Mouse (Mus musculus): ENCODE results near the gene Nmnat2. TPM values are rescaled to one million over a fixed set of nuclear protein-coding genes. Genes with fewer than 3 reads are reported as not detected.

The Nmnat2 gene
- polyA plus RNA-seq, 1 experiment from 2014 or later, result 0.58 TPM

DNA sequence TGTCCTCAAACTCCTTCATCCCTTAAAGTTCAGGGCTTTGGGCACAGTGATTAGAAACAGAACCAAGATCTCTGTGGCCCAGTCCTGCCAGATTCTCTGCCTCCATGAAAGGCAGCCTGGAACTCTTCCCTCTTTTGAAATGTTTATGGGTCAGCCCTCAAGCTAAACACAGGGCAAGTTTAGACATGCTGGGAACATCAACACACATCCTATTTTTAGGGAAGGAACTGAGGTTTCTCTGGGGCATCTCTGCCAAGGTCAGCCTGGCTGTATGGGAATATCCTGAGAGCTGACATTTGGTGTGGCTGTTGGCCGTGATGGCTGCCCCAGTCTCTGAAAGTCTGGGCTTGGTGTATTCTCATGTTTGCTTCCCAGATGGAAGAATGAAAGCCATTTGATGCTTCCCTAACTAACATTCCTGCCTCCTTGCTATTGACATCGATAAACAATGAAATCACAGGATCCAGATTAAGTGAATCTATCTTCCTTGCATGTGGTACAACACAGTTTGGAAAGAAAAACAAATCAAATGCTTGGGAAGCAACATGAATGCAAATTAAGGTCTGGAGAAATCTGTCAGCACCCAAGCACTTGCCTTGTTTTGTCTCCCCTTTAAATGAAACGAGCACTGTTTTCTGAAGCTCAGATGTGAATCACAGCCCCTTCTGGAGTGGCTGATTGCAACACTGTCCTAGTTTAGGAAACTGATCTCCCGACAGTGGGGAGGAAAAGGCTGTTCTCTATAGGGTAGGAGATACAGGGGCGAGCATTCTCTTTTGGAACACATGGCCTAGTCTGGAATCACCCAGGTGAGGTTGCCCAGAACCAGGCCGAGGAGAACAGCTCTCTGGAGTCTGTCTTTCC is 37.7 kb downstream of the Nmnat2 start:
- no peak overlapping the region for H3K27ac ChIP-seq
- 60% methylated on average over 6 of the region's 6 CpGs for WGBS
- H3K36me3 ChIP-seq (ENCODE audit: insufficient read depth, low read length), result no peaks in the 10 kb centered on the region
- H3K9ac ChIP-seq (ENCODE audit: low read depth, low read length), result no peak overlapping the region
- H3K4me2 ChIP-seq (ENCODE audit: low read length), result no peak overlapping the region
- no peaks in the 10 kb centered on the region for H3K4me1 ChIP-seq (replicated peaks; ENCODE audit: insufficient read depth, low read length)
- ATAC-seq (replicated peaks; ENCODE audit: low FRiP score, low read depth) (no peak), DNase-seq (ENCODE audit: low spot score) (no peak)
- TF ChIP-seq CTCF (IDR thresholded peaks at IDR 0.05; ENCODE audit: low read depth), result no peak
- H3K9me3 ChIP-seq (replicated peaks; ENCODE audit: low read length), result no peaks in the 10 kb centered on the region
- no peaks in the 10 kb centered on the region for H3K27me3 ChIP-seq (ENCODE audit: insufficient read depth, low read length)
- H3K4me3 ChIP-seq (replicated peaks; ENCODE audit: low read depth, low read length), result no peak overlapping the region

DNA sequence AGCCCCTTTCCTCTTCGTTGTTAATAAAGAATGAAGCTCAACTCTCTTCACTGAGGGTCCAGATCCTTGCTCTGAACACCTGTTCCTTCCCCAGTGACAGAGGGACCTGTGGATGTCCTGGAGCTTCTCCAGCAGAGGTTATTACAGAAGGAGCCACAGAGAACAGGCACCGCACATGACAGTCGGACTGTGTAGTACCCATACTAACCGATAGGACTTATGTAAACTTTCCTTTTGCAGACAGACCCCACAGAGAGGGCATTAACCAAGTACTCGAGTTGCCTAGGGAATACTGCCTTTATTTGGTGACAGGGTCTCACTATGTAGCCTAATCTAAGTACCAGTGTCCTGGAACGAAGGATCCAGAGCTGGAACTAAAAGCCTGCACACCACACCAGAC is 39.0 kb downstream of the Nmnat2 start:
- Histone ChIP-seq H3K27me3 (ENCODE audit: insufficient read depth, low read length) (no peaks in the 10 kb centered on the region), H3K4me1 (replicated peaks; ENCODE audit: insufficient read depth, low read length) (no peaks in the 10 kb centered on the region), H3K9me3 (replicated peaks; ENCODE audit: low read length) (no peaks in the 10 kb centered on the region), H3K27ac (no peak overlapping the region), H3K36me3 (ENCODE audit: insufficient read depth, low read length) (no peaks in the 10 kb centered on the region), H3K4me2 (ENCODE audit: low read length) (no peak overlapping the region), H3K4me3 (replicated peaks; ENCODE audit: low read depth, low read length) (no peak overlapping the region), H3K9ac (ENCODE audit: low read depth, low read length) (no peak overlapping the region)
- no peak for TF ChIP-seq CTCF (IDR thresholded peaks at IDR 0.05; ENCODE audit: low read depth)
- ATAC-seq (replicated peaks; ENCODE audit: low FRiP score, low read depth) (no peak), DNase-seq (ENCODE audit: low spot score) (no peak)
- 85% methylated on average over 6 of the region's 6 CpGs for WGBS

DNA sequence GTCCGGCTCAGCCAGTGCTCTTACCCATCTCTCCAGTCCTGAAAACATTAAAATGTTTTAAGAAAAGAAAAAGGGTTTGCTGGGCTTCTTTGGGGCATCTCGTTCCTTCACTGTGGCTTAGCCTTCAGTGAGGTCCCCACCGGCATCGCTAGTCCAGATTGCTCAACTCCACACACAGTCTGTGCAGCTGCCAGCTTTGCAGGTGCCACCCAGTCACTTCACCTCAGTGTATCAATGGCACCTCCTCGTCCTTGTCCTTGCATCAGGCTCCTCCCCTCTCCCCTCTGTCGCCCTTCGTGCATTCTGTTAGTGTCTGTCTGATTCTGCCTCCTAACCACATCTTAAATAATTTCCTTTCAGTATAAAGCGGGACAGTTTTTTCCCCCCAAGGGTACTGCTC is 45.2 kb downstream of the Nmnat2 start:
- no peak overlapping the region for H3K27ac ChIP-seq
- no peak overlapping the region for H3K4me3 ChIP-seq (replicated peaks; ENCODE audit: low read depth, low read length)
- no peak overlapping the region for H3K9ac ChIP-seq (ENCODE audit: low read depth, low read length)
- no peak for ATAC-seq (replicated peaks; ENCODE audit: low FRiP score, low read depth)
- DNase-seq (ENCODE audit: low spot score), result no peak
- no peak for TF ChIP-seq CTCF (IDR thresholded peaks at IDR 0.05; ENCODE audit: low read depth)
- H3K9me3 ChIP-seq (replicated peaks; ENCODE audit: low read length), result no peaks in the 10 kb centered on the region
- WGBS, result 79% methylated on average over 8 of the region's 8 CpGs
- no peaks in the 10 kb centered on the region for H3K36me3 ChIP-seq (ENCODE audit: insufficient read depth, low read length)
- H3K27me3 ChIP-seq (ENCODE audit: insufficient read depth, low read length), result no peaks in the 10 kb centered on the region
- H3K4me1 ChIP-seq (replicated peaks; ENCODE audit: insufficient read depth, low read length), result no peaks in the 10 kb centered on the region
- no peak overlapping the region for H3K4me2 ChIP-seq (ENCODE audit: low read length)

DNA sequence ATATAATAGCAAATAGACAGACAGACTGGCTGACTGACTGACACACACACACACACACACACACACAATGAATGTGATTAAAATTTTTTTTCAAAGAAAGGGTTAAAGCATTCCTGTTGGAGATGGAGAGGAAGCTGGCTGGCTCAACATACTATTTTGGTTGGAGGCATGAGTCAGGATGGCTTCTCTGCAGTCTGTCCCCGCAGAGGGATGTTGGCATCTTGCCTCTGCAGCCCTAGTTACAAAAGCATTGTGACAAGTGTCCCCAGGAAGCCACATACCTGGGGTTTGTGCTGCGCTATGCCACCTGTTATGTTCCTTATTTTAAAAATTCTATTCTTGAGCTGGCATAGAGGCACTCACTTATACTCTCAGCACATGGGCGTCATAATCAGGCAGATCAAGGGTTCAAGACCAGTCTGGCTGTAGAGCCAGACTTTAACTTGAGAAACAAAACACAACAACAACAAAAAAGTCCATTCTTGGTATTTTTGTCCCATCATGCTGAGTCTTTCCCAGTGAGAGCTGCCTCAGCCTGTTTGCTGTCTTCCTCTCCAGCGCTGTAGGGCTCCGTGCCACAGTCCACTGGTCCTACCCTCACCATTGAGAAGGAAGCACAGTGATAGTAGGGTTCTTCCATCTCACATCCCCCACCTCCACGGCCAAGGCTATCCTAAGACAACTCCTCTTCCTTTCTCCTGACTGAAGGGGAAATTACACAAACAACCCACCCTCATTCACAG is 45.9 kb downstream of the Nmnat2 start:
- no peaks in the 10 kb centered on the region for H3K4me1 ChIP-seq (replicated peaks; ENCODE audit: insufficient read depth, low read length)
- H3K27ac ChIP-seq, result no peak overlapping the region
- no peak for DNase-seq (ENCODE audit: low spot score)
- ATAC-seq (replicated peaks; ENCODE audit: low FRiP score, low read depth), result no peak
- no peak overlapping the region for H3K4me3 ChIP-seq (replicated peaks; ENCODE audit: low read depth, low read length)
- no peaks in the 10 kb centered on the region for H3K9me3 ChIP-seq (replicated peaks; ENCODE audit: low read length)
- no peak overlapping the region for H3K4me2 ChIP-seq (ENCODE audit: low read length)
- no peak for TF ChIP-seq CTCF (IDR thresholded peaks at IDR 0.05; ENCODE audit: low read depth)
- no peaks in the 10 kb centered on the region for H3K36me3 ChIP-seq (ENCODE audit: insufficient read depth, low read length)
- WGBS, result 82% methylated on average over 6 of the region's 6 CpGs
- H3K9ac ChIP-seq (ENCODE audit: low read depth, low read length), result no peak overlapping the region
- no peaks in the 10 kb centered on the region for H3K27me3 ChIP-seq (ENCODE audit: insufficient read depth, low read length)

DNA sequence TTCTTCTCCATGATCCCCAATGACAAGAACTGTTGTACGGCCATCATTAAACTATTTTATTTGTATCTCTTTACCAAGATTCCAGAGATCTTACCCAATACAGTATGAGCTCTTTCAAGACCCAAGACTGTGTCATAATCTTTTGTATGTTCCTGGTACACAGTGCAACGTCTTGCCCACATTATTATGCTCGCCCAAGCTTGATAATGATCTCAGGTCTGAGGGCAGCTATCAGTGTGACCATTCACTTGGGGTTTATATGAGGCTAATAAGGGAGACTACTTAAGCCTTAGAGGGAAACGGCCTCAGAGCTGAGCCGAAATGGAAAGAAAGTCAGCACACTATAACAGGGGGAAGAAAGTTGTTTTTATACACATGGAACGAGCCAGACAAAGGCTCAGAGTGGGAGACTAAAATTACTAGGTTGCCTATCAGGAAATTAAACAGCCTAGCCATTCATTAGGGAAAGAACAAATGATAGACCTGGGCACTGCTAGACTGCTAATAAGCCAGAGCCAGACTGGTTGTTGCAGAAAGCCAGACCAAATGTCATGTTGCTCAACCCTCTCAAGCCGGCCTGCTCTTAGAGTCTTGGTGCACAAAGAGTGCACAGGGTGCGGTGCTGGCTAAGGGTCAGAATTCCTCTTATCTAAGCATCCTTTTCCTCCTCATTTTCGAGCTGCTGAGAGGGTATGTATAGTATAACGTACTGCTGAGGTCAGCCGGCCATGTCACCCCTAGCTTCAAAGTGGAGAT is 47.7 kb downstream of the Nmnat2 start:
- WGBS, result 56% methylated on average over 11 of the region's 11 CpGs
- Histone ChIP-seq H3K9ac (ENCODE audit: low read depth, low read length) (no peak overlapping the region), H3K36me3 (ENCODE audit: insufficient read depth, low read length) (no peaks in the 10 kb centered on the region), H3K9me3 (replicated peaks; ENCODE audit: low read length) (no peaks in the 10 kb centered on the region), H3K27ac (no peak overlapping the region), H3K4me3 (replicated peaks; ENCODE audit: low read depth, low read length) (no peak overlapping the region), H3K4me2 (ENCODE audit: low read length) (no peak overlapping the region), H3K27me3 (ENCODE audit: insufficient read depth, low read length) (no peaks in the 10 kb centered on the region), H3K4me1 (replicated peaks; ENCODE audit: insufficient read depth, low read length) (no peaks in the 10 kb centered on the region)
- ATAC-seq (replicated peaks; ENCODE audit: low FRiP score, low read depth) (no peak), DNase-seq (ENCODE audit: low spot score) (no peak)
- no peak for TF ChIP-seq CTCF (IDR thresholded peaks at IDR 0.05; ENCODE audit: low read depth)

DNA sequence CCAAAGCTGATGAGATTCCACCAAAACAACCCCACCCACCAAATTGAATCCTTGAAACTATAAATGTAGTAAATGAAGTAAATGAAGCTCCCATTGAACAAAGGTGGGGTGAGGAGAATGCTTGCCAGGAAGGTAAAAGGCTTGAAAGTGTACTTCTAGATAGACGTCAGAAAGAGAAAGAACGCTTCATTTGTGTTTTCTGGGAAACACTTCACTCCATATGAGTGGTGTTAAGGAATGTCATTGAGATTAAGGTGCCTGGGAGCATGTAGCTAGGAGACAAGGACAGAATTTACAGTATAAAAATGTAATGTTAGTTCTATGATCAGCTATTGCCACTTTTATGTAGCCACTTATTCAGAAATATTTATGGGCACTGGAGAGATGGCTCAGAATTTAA is 49.7 kb downstream of the Nmnat2 start:
- 84% methylated on average over 2 of the region's 2 CpGs for whole genome bisulfite sequencing

More for the DNA sequence above, 49.7 kb downstream of the Nmnat2 start:
- H3K36me3 ChIP-seq (ENCODE audit: insufficient read depth, low read length), result no peaks in the 10 kb centered on the region
- H3K4me3 ChIP-seq (replicated peaks; ENCODE audit: low read depth, low read length), result no peak overlapping the region
- H3K9me3 ChIP-seq (replicated peaks; ENCODE audit: low read length), result no peaks in the 10 kb centered on the region
- H3K27me3 ChIP-seq (ENCODE audit: insufficient read depth, low read length), result no peaks in the 10 kb centered on the region
- H3K4me1 ChIP-seq (replicated peaks; ENCODE audit: insufficient read depth, low read length), result no peaks in the 10 kb centered on the region
- H3K27ac ChIP-seq, result no peak overlapping the region
- H3K9ac ChIP-seq (ENCODE audit: low read depth, low read length), result no peak overlapping the region
- DNase-seq (ENCODE audit: low spot score), result no peak
- no peak overlapping the region for H3K4me2 ChIP-seq (ENCODE audit: low read length)
- no peak for ATAC-seq (replicated peaks; ENCODE audit: low FRiP score, low read depth)
- no peak for TF ChIP-seq CTCF (IDR thresholded peaks at IDR 0.05; ENCODE audit: low read depth)
